Mouse (Mus musculus): ENCODE results near the gene Cmc1.

Cmc1 gene

GRCm38 (mm10) chr9:118149407-118150402 is at the start of gene Cmc1:
TSS of gene Cmc1 (minus strand) at chr9:118150177.
- ChIA-PET POLR2A (interaction anchor here in 2 of 4 experiments (1.0 to 1.5 kb wide), 4 partner anchors 31 to 356 kb away, joined by 3 to 4 read pairs (median 3); partner anchors contain the start of genes Eomes (in 1 of the 2) and Golga4 (in 1 of the 2)), CTCF (no interaction called here)

- CTCF ChIA-PET: no interaction called here
Observed at GRCm38 (mm10) chr9:118198557-118198956, 48.6 kb upstream of the Cmc1 start.

DNA sequence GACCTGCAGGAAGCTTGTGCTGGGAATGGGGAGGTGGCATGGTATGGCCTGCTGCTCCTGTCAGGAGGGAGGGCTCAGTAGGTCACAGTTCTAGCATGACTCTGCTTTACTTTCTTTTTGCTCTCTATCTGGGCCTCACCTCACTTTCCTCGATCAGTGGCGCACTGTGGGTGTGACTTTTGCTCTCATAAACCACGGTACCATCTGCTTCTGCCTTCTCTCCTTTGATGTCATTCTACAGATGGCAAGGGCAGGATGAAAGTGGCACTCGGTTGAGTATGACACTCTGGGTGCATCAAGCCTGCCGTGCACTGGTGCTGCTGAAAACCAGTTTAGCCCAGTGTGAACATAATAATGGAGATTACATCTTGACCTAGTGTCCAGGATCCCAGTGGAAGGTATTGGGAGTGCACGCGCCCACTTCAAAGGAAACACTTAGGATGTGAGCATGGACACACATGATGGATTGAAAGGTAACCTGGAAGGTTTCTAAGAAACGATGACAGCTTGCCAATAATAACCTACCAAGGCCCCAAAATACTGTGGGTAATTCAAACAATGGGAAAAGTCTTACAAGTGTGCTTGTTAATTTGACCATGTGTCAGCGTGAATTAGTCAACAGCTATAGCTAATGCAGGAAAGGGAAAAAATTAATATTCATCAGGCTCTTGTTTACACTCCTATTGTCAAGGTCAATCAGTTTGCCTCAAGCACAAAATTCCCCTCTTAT is 46.8 kb upstream of the Cmc1 start:
- CTCF ChIA-PET: no interaction called here
- POLR2A ChIA-PET: no interaction called here

More at GRCm38 (mm10) chr9:118198557-118198956, 48.6 kb upstream of the Cmc1 start:
- POLR2A ChIA-PET: no interaction called here

DNA sequence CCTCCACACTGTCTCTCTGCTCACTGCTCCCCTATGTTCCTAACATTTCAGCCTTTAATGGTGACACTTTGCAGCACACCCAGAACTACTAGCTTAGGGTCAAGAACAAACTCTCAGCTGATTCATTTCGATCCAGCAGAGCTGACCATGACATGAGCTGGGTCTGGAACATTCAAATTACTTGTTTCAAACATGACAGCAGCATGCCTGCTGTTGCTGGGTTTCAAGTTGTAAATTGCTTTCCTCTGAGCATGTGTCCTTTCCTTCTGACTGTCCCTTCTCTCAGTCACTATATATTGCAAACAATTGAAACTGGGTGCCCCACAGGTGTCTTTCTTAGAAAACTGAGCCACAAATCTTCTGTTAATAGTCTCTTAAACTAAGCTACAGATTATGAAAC is 43.3 kb upstream of the Cmc1 start:
- POLR2A ChIA-PET: no interaction called here
- CTCF ChIA-PET: interaction anchor here in 1 of 4 experiments (0.9 kb wide), 1 partner anchor 25 kb away, joined by 4 read pairs; no protein-coding TSS in a partner anchor

DNA sequence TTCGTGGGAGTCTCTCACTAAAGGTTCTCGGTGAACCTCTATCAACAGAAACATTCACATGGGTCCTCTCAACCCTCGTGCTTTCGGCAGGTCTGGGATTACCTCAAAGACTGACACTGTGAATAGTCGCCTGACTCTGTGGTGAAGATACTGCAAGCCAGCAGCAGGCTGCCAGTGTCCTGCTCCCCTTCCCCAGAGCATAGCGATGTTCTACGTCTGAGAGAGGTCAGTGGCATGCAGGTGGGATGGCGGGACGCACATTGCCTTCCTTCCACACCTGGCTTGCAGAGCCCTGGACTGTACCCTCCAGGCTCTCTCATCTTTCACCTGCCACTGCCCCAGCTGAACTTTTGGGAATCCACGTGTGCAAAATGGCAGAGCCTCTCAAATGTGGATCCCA is 41.3 kb upstream of the Cmc1 start:
- CTCF ChIA-PET: interaction anchor here in 1 of 4 experiments (0.9 to 1.2 kb wide), 2 partner anchors 297 to 298 kb away, joined by 3 to 5 read pairs; no protein-coding TSS in a partner anchor

DNA sequence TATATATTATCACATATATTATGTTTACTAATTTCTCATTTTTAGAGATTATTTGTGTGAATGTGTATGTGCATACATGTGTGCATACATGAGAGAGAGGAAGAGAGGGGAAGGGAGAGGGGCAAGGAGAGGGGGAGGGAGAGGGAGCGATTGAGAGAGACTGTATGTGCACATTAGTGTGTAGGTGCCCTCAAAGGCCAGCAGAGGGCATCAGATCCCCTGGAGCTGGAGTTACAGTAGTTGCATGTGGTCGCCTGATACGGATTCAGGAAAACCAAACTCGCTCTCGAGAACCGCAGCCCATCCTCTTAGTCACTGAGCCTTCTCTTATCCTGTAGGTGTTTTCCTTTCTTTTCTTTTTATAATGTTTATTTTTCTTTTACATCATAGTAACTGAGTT is 38.4 kb upstream of the Cmc1 start:
- ChIA-PET POLR2A (interaction anchor here in 1 of 4 experiments (1.0 kb wide), 1 partner anchor 301 kb away, joined by 3 read pairs; no protein-coding TSS in a partner anchor), CTCF (interaction anchor here in 3 of 4 experiments (0.6 to 1.6 kb wide), 5 partner anchors 20 to 318 kb away, joined by 3 to 11 read pairs (median 3); partner anchors contain the start of gene Golga4 (in 1 of the 3))

More for the DNA sequence above, 41.3 kb upstream of the Cmc1 start:
- POLR2A ChIA-PET: no interaction called here

DNA sequence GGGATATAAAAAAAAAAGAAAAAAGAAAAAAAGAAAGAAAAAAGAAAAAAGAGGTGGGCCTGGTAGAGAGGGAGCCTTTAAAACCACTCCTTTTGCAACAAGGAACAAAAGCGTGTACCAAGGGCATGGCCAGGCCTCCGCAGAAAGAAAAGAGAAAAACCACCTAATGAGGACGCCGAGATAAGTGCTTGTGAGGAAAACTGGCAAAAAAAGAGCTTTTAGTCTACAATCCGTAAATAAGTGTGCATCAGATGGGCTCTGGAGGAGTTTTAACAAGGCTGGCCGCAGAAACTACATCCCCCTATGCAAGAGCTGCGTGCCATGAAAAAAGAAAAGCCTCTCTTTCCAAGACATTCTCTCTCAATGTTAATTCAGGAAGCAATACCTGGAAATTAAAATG is 37.4 kb upstream of the Cmc1 start:
- CTCF ChIA-PET: interaction anchor here in 2 of 4 experiments (0.7 to 1.8 kb wide), 4 partner anchors 19 to 465 kb away, joined by 3 to 6 read pairs (median 4); no protein-coding TSS in a partner anchor

DNA sequence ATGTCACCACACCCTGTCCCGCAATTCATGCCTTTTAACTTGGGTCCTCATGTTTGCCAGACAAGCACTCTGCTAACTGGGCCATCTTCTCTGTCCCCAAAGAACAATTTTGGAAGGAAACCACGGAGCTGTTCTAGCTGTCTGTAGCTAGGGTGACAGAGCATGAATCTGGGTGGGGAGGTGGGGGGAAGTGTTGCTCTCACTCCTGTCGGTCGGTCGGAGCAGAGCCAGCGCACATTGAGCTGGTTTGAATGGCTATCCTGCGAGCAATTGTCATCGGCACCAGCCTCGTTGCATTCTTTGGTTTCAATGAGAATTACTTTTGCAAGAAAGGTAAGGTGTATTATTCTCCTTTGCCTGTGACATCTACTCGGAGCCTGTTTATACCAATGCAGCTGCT is 36.8 kb upstream of the Cmc1 start:
- ChIA-PET CTCF (interaction anchor here in 2 of 4 experiments (0.7 to 1.8 kb wide), 3 partner anchors 18 to 464 kb away, joined by 3 to 5 read pairs (median 4); no protein-coding TSS in a partner anchor), POLR2A (interaction anchor here in 1 of 4 experiments (0.6 to 0.7 kb wide), 2 partner anchors 182 to 290 kb away, joined by 3 read pairs; no protein-coding TSS in a partner anchor)

More for the DNA sequence above, 37.4 kb upstream of the Cmc1 start:
- POLR2A ChIA-PET: interaction anchor here in 1 of 4 experiments (0.6 to 0.7 kb wide), 2 partner anchors 181 to 290 kb away, joined by 3 read pairs; no protein-coding TSS in a partner anchor

GRCm38 (mm10) chr9:118179136-118180025 is 29.4 kb upstream of the Cmc1 start:
- ChIA-PET POLR2A (interaction anchor here in 2 of 4 experiments (0.9 to 1.6 kb wide), 2 partner anchors 10 to 15 kb away, joined by 3 to 4 read pairs; no protein-coding TSS in a partner anchor), CTCF (interaction anchor here in 2 of 4 experiments (0.6 to 2.4 kb wide), 3 partner anchors 11 to 455 kb away, joined by 3 to 7 read pairs (median 4); no protein-coding TSS in a partner anchor)

- ChIA-PET CTCF (interaction anchor here in 1 of 4 experiments (0.7 to 1.1 kb wide), 2 partner anchors 8 to 111 kb away, joined by 3 to 17 read pairs; no protein-coding TSS in a partner anchor), POLR2A (interaction anchor here in 1 of 4 experiments (0.5 to 0.7 kb wide), 2 partner anchors 38 to 182 kb away, joined by 3 to 4 read pairs; no protein-coding TSS in a partner anchor)
Observed at GRCm38 (mm10) chr9:118176687-118177086, 26.7 kb upstream of the Cmc1 start.

- ChIA-PET POLR2A (interaction anchor here in 1 of 4 experiments (1.1 kb wide), 1 partner anchor 23 kb away, joined by 4 read pairs; no protein-coding TSS in a partner anchor), CTCF (interaction anchor here in 3 of 4 experiments (0.6 to 1.1 kb wide), 4 partner anchors 72 to 314 kb away, joined by 3 to 14 read pairs (median 4); partner anchors contain the start of gene Eomes (in 1 of the 3))
Observed at GRCm38 (mm10) chr9:118175411-118175810, 25.4 kb upstream of the Cmc1 start.

- CTCF ChIA-PET: no interaction called here
Observed at GRCm38 (mm10) chr9:118173086-118173485, 23.1 kb upstream of the Cmc1 start.

GRCm38 (mm10) chr9:118168544-118168943 is 18.6 kb upstream of the Cmc1 start:
- ChIA-PET POLR2A (interaction anchor here in 3 of 4 experiments (0.5 to 1.3 kb wide), 4 partner anchors 10 to 310 kb away, joined by 3 to 4 read pairs (median 4); partner anchors contain the start of genes Azi2 (in 1 of the 3) and Eomes (in 1 of the 3)), CTCF (interaction anchor here (0.5 to 2.1 kb wide), 41 partner anchors 9 to 962 kb away, joined by 3 to 9 read pairs (median 4); partner anchors contain the start of gene Azi2 (in 3 of the 4))

More at GRCm38 (mm10) chr9:118173086-118173485, 23.1 kb upstream of the Cmc1 start:
- POLR2A ChIA-PET: no interaction called here

- ChIA-PET CTCF (interaction anchor here in 1 of 4 experiments (1.4 to 2.1 kb wide), 5 partner anchors 11 to 322 kb away, joined by 5 to 9 read pairs (median 7); partner anchors contain the start of gene Azi2), POLR2A (interaction anchor here in 1 of 4 experiments (0.5 kb wide), 1 partner anchor 58 kb away, joined by 3 read pairs; no protein-coding TSS in a partner anchor)
Observed at GRCm38 (mm10) chr9:118167606-118168005, 17.6 kb upstream of the Cmc1 start.

GRCm38 (mm10) chr9:118161536-118161935 is 11.6 kb upstream of the Cmc1 start:
- POLR2A ChIA-PET: no interaction called here
- CTCF ChIA-PET: no interaction called here

DNA sequence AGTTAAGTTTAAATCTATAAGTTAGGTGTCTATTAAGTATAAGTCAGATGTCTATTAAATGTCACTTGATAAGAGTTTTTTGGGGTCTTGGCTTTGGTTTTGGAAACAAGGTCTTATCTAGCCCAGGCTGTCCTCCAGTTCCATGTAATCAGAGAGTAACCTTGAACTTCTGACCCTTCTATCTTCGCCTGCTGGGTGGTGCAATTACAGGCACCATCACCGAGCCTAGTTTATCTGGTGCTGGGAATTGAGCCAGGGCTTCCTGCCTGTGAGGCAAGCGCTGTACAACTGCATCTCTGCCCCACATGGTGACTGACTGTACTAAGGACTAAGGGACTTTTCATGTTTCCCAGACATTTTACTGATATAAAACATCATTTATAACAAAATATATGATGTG is 10.0 kb upstream of the Cmc1 start:
- ChIA-PET CTCF (interaction anchor here in 2 of 4 experiments (0.9 to 3.3 kb wide), 2 partner anchors 9 kb away, joined by 3 to 8 read pairs; no protein-coding TSS in a partner anchor), POLR2A (no interaction called here)

DNA sequence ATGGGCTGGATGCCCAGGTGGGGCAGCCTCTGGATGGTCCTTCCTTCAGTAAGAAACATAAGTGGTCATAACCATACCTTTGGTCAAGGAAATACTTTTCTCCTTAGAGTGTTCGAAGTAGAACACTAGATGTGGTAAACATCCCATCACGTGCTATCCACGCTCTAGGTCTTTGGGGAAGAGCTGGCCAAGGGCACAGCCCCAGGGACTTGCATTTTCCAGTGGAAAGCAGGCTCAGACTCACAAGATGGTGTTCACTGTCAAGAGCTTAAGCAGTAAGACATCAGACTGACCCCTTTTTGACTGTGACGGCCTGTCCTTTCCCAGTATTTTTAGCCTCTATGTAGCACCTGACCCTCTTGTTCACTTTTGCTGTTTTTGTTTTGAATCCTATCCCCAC is 8.2 kb upstream of the Cmc1 start:
- CTCF ChIA-PET: interaction anchor here in 2 of 4 experiments (0.8 to 3.3 kb wide), 2 partner anchors 10 kb away, joined by 3 to 8 read pairs; no protein-coding TSS in a partner anchor
- POLR2A ChIA-PET: no interaction called here

All from embryonic stem cell, embryonic (primary cell).